Mouse (Mus musculus) gastrocnemius, adult 2 months (tissue): ENCODE measurements at regions not wholly inside any gene's neighbourhood (a gene's known extent, or its start where the extent isn't known, plus 50 kb on each side); places are given as distances from the start of the nearest gene placed in this dataset.

Experiments used
- DNase-seq: peaks from one replicate; pipeline ENCODE4 v3.0.0; 2022
- H3K27ac ChIP-seq: fragments of 200-600 bp; 2 replicates; pipeline ENCODE4 v1.8.1; 2022; ENCODE audit warnings: mild to moderate bottlenecking
- H3K4me3 ChIP-seq: fragments of 200-600 bp; 2 replicates; pipeline ENCODE4 v1.8.1; 2022; ENCODE audit warnings: mild to moderate bottlenecking, moderate library complexity
- CTCF ChIP-seq: fragments of 200-600 bp; IDR thresholded peaks from 2 replicates; pipeline ENCODE4 v1.8.1; 2022; ENCODE audit warnings: antibody characterized with exemption, mild to moderate bottlenecking, moderate library complexity
- intact Hi-C: fragments of 180-260 bp; cut with DNase I; formaldehyde crosslinking; loops from one replicate; pipeline ENCODE4 v1.15.1; 2025

DNA sequence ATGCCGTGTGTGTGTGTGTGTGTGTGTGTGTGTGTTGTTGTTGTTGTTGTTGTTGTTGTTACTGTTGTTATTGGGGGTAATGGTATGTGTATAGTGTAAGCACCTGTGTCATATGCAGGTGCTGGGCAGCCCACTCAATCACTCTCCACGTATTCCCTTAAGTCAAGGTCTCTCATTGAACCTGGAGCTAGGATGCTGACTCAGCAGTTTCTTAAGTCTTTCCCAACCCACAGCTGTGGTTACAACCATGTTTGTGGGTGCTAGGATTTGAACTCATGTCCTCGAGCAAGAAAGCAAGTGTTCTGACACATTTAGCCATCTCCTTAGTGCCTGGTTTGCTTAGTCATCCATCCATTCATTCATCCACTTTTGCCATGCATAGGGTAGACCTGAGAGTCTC is 133.2 kb downstream of the 1700129C05Rik start:
- Histone ChIP-seq H3K27ac (no peak overlapping the region), H3K4me3 (no peak overlapping the region)
- no peak for DNase-seq
- intact Hi-C loops, result no loop called here
- no peak for TF ChIP-seq CTCF

DNA sequence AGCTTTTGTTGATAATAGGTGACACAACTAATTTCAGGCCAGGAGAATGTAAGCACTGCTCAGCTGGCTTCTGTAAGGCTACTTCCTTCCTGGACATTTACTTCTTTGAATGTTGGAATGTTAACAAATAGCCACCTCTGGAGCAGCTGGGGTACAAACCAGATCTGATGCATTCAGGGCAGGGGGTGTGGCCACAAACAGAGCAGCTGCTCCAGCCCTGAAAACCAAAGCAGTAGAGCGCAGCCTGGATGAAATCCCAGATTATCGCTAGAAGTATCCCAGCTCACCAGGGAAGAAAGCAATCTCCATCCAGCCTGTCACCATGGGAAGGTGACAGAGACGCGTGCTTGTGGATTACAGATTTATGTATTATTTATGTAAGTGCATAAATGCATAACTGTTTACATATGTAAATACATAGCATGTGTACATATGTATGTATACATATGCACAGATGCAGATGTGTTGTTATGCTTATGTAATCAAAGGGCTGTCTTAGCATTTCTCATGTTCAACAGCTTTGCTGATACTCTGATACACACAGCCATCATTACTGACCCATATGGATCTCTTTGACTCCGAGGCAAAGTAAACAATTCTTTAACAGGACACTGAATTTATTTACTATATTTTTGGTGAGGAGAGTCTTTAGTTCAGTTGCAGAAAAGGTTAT is 143.5 kb downstream of the 1700129C05Rik start:
- H3K27ac ChIP-seq, result no peak overlapping the region
- intact Hi-C loops, result no loop called here
- no peak overlapping the region for H3K4me3 ChIP-seq

DNA sequence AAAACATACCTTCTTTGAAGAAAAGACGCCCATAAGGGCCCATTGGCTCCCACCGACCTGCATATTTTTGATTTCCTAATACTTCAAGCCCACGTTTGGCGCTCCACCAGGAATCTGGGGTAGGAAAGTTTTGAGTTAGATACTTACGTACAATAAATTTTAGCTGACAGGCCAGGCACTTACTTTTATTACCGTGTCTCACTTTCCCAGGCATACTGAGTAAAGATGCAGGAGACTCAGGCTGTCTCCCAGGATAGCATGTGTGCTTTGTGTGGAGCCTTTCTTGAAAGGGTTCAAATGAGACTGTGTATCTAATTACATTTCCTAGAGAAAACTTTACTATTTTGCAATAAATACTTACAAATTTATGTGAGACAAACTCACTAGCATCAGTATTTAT is 147.7 kb downstream of the 1700129C05Rik start:
- intact Hi-C loops, result no loop called here
- TF ChIP-seq CTCF, result no peak
- H3K27ac ChIP-seq, result no peak overlapping the region
- H3K4me3 ChIP-seq, result no peak overlapping the region
- no peak for DNase-seq

More for the DNA sequence above, 143.5 kb downstream of the 1700129C05Rik start:
- TF ChIP-seq CTCF, result no peak
- DNase-seq, result peak; percentile 19

DNA sequence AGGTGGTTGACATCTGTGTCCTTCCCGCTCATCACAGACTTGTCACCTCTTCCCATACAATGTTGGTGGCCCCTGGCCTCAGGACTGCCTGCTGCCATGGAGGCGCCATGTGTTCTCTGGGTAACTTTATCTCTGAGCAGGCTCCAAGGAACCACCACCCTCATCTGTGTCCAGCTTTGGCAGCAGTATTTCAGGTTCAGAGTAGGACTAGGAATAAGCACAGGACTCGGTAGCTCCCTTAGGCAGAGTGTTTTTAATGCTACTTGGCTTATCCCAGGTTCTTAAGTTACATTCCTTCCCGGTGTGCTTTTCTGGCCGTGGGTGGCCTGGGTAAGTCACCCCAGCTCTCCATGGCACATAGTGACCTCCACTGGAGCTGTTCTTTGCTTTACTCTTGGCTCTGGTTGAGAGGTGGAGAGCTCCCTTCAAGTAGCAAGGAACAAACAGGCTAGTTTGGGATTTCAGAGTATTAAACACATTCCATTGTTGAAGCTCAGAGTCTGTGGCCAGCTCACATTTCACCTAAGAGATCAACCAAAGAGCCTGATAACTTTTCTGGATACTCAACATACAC is 153.0 kb downstream of the 1700129C05Rik start:
- 0 out of 2 replicates have a peak overlapping the region, but pooled peaks have one; percentile 1 for H3K27ac ChIP-seq
- no peak for TF ChIP-seq CTCF
- no peak overlapping the region for H3K4me3 ChIP-seq
- intact Hi-C loops, result no loop called here
- DNase-seq, result peak; percentile 17

DNA sequence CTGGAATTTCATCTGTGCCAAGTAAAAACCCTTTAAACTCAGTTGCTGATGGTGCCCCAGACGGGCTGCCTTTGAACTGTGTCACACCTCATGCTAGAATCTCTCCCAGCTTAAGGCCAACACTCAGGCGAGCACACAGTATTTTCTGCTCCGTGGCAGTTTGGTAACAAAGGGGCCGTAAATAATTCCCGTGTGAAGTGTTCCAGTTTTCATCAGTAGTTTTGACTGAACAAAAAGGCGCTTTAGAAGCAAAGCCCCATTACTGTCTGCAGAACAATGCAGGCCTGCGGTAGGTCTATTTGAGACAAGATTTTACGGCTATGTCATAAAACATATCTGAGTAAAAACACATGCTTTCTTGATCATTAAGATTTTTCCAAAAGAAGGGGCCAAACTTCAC is 155.0 kb downstream of the 1700129C05Rik start:
- TF ChIP-seq CTCF, result no peak
- no peak overlapping the region for H3K4me3 ChIP-seq
- no peak for DNase-seq
- intact Hi-C loops, result no loop called here
- no peak overlapping the region for H3K27ac ChIP-seq

DNA sequence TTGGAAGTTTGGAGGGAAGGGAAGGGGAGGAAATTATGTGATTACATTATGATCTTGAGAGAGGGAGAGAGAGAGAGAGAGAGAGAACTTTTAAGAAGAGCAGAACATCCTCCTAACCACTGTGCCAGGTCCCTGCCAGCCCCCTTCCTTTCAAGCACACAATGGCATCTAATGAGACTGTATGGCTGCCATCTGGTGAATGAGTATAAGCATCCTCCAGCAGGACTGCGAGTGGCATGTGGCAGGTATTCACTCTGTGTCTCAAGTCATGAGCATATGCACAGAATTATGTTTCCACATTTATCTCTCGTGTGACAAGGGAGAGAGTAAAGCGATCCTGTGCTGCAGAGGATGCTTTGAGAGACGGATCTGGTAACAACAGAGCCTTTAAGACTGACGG is 156.9 kb downstream of the 1700129C05Rik start:
- no peak for TF ChIP-seq CTCF
- Histone ChIP-seq H3K27ac (no peak overlapping the region), H3K4me3 (no peak overlapping the region)
- intact Hi-C loops, result no loop called here
- no peak for DNase-seq

DNA sequence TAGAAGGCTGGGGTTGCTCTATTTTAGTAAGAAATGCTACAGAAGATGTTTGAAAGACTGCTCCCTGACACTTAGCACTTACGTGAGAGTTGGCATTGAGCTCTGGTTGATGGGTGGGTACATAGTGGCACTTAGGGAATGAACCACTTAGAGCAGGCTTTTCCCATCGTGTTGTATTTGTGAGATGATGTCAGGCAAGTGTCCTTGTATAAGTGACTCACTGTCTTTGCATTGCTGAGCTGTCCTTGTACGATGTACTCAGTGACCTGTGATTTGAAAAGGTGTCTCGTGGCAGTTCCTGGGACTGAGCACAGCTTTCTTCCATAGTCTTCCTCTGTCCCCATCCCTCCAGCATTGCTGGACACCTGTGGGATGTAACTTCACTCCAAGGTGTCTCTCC is 165.9 kb downstream of the 1700129C05Rik start:
- no peak for TF ChIP-seq CTCF
- no peak overlapping the region for H3K4me3 ChIP-seq
- intact Hi-C loops, result no loop called here
- H3K27ac ChIP-seq, result no peak overlapping the region
- no peak for DNase-seq

DNA sequence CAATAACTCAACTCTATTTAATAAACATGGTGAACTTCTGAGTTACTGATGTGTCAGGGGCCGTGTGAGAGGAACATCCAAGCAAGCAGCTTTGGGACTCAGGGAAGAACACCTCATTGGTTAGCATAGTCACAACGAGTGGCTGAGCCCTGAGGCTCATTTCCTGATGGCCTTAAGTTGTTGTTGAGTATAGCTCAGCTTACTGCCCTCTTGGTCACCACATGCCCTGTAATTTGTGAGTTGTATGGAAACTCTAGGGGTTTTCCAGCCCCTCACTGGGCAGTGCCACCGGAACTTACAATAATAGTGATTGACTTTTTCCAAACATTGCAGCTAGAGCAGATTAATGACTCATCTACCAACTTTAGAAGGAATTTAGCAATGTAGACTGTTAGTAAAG is 173.4 kb downstream of the 1700129C05Rik start:
- no peak for DNase-seq
- H3K27ac ChIP-seq, result no peak overlapping the region
- no peak for TF ChIP-seq CTCF
- H3K4me3 ChIP-seq, result no peak overlapping the region
- intact Hi-C loops, result no loop called here

DNA sequence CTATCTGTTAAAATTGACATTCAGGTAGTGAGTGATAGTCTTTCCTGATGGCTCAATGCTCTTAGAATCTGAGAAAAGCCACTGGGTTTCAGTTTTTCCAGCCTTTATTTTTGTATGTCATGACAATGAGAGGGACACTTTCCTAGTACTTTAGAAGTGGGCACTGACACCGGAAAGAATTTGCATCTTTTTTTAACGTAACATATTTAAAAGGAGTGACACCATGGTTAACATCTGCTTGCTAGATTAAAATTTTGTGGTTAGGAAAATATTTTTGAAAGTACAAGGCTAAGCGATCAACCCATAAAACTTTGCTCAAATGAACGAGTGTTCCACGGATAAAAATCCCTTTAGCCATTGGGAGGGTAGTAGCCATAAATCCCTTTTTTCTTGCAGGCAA is 174.7 kb downstream of the 1700129C05Rik start:
- no peak overlapping the region for H3K4me3 ChIP-seq
- intact Hi-C loops, result no loop called here
- no peak overlapping the region for H3K27ac ChIP-seq
- no peak for TF ChIP-seq CTCF
- DNase-seq, result no peak

DNA sequence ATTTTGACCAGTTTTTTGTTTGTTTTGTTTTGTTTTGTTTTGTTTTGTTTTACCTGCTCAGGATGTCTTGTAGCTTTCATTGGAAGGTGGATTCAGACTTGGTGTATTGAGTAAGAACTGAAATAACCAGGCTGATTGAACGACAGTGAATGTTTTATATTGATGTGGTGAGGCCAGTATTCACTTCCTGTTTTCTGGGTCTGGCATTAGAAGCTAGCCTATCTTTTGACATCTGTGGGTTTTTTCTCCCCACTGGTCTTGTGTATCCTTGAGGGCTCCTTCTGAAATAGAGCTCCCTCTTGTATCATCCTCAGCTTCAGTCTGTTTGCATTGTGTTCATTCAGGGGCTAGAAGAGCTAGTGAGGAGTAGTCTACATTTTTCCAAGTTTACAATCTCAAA is 175.5 kb downstream of the 1700129C05Rik start:
- no peak for DNase-seq
- intact Hi-C loops, result no loop called here
- no peak for TF ChIP-seq CTCF
- Histone ChIP-seq H3K4me3 (no peak overlapping the region), H3K27ac (no peak overlapping the region)

DNA sequence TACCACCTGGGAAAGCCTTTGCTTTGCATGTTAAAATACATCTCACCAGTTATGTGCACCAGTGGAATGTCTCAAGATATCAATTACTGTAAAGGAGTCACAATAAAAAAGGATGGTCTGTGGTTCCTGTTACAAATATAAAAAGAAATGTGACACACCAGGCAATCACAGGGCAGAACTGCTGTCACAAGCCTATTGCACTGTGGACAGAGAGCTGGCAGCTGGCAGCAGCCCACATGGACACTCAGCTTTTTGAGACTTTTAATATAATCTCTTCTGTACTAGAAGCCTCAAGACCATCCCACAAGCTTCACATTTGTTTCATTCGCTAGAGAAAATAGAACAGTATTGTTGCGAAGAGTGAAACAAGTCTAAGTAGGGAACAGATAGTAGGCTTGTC is 197.7 kb downstream of the 1700129C05Rik start:
- no peak for DNase-seq
- Histone ChIP-seq H3K27ac (no peak overlapping the region), H3K4me3 (no peak overlapping the region)
- intact Hi-C loops, result no loop called here
- TF ChIP-seq CTCF, result no peak

DNA sequence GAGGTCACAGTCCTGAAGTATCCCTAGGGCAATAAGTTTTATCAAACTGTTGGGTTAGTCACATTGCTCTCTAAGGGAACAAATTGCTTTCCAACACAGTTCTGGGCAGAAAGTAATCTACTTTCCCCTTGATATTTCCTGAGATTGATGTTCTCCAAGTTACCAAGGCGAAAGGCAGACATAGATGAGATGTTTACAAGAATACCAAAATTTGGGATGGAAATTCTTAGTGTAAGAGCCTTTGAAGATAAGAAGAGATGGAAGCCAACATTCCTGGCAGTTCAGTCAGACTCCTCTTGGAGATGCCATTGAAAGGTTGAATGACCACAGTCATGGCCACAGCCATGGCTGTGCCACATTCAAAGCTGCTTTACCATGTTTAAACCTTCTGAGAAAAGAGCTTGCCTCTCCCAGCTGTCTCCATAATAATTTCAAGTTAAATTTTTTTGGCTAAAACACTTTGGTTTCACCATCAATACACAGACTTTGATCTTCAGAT is 199.4 kb downstream of the 1700129C05Rik start:
- no peak for DNase-seq
- peak overlapping the region; percentile 40; the same call in 1 of the 2 replicates for H3K27ac ChIP-seq
- no peak for TF ChIP-seq CTCF
- intact Hi-C loops, result no loop called here
- H3K4me3 ChIP-seq, result no peak overlapping the region

DNA sequence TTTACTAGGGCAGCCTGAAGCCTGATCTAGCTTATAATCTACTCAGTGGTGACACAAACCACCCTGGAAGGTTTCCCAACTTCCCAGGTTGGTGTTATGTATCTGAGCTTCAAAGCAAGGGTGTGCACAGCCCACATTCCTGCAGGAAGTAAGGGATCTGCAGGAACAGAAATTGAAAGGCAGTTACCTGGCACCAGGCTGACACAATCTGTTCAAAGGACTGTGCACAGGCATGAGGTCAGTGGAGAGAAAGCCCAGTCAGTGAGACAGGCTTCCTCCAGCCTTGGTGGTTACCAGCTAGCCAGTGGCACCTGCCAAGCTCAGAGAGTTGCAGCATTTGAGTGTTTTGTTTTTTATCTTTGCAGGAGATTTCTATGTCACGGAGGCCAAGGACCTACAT is 203.6 kb downstream of the 1700129C05Rik start:
- H3K27ac ChIP-seq, result 0 out of 2 replicates have a peak overlapping the region, but pooled peaks have one; percentile 2
- intact Hi-C loops, result no loop called here
- no peak for TF ChIP-seq CTCF
- no peak overlapping the region for H3K4me3 ChIP-seq
- peak; percentile 19 for DNase-seq

DNA sequence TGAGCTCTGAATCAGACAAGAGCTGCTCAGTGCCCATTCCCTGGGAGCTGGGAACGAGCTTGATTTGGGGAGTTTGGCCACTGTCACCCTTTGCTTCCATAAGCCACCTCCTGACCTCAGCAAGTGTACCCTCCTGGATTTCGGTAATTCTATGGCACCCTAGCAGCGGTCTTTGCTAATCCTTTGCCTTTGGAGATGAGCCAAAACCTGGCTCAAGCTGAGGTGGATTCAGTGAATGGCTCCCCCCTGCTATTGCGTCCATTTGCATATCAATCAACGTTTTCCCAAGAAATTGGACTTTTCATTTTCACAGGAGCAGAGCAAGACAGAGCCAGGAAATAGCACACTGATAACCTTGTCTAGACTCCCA is 204.1 kb downstream of the 1700129C05Rik start:
- DNase-seq, result no peak
- intact Hi-C loops, result no loop called here
- TF ChIP-seq CTCF, result no peak
- H3K27ac ChIP-seq, result 0 out of 2 replicates have a peak overlapping the region, but pooled peaks have one; percentile 2
- H3K4me3 ChIP-seq, result no peak overlapping the region
